Mouse (Mus musculus) right cerebral cortex, postnatal 36 days (tissue): ENCODE results near the gene Pbdc1.
"Not testable (repeated sequence)": the region's sequence is repeated elsewhere in the genome, so short reads cannot be mapped to it uniquely, and the experiment has no call there.

Source experiments
- DNase-seq, 2 experiments: peaks; one replicate each; pipeline ENCODE4 v3.0.0; 2022; ENCODE audit warnings: low spot score in 2 of 2, mixed read lengths in 1 of 2

The Pbdc1 gene

DNA sequence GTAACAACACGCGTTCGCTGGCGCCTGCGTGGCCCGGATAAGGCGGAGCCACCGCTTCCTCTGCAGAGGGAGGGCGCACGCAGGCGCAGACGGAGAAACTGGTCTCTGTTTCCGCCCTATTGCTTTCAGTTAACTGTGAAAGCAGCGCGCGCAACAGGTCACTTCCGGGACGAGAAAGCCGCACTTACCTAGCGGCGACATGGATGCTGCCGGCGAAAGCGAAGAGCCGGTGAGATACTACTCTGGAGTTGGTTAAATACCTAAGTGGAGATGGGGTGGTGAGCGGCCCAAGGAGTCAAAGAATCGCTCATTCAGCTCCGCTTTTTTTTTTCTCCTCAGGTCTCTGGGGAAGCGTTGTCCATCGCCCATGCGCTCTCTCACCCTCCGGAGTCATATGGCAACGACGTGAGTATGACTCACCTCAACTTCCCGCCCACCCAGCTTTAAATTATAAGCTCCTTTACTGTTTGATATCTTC lies at the start of gene Pbdc1:
TSS of gene Pbdc1 (plus strand) at position 142 of the 478 bp plus-strand sequence.
- DNase-seq: peak; percentile 88 to 94

DNA sequence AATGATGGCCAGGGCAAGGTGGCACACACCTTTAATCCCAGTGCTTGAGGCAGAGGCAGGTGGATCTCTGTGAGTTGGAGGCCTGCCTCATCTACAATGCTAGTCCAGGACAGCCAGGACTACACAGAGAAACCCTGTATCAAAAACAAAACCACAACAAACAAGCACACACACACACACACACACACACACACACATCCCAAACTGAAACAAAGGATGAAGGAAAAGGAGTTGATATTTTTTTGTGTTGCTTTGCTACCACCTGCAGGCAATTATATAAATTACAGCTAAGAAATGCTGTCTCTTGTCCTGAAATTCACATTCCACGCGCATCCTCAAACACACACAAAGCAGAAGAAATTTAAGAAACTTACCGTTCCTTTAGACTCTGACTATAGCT lies 41.9 kb upstream of the Pbdc1 start:
- no peak for DNase-seq

DNA sequence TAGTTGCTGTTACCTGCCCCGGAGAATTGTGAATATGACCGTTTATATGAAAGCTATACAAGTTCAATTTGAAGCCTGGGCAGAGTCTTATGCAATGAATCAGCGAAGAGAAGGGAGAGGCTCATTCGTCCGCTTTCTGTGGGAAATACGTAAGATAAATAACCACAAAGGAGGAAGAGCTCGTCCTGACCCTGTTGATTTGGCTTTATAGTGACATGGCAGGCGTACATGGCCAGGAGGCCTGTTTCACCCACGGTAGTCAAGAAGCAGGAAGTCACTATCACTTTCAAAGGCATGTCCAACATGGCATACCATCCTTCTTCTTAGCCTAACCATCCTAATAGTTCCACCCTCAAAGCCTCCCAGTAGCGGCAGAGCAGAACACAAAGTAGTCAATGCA lies 15.3 kb upstream of the Pbdc1 start:
- DNase-seq: no peak

DNA sequence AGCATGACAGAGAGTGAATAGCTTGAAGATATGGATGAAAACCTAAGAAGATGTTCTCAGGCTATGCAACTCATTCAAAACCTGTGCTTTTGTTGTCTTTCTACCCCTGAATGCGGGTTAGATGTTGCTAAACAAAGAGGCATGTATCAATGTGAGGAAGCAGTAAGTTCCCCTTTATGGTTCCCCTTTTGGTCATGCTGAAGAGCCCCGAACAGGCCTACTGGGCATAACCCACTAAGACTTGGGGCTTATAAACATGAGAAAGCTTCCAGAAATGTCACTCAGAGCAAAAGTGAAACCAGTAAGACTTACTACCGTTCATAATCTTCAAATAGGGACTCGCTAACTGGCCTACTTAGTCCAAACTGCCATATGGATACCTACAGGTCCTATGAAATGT lies 14.8 kb upstream of the Pbdc1 start:
- DNase-seq: no peak

DNA sequence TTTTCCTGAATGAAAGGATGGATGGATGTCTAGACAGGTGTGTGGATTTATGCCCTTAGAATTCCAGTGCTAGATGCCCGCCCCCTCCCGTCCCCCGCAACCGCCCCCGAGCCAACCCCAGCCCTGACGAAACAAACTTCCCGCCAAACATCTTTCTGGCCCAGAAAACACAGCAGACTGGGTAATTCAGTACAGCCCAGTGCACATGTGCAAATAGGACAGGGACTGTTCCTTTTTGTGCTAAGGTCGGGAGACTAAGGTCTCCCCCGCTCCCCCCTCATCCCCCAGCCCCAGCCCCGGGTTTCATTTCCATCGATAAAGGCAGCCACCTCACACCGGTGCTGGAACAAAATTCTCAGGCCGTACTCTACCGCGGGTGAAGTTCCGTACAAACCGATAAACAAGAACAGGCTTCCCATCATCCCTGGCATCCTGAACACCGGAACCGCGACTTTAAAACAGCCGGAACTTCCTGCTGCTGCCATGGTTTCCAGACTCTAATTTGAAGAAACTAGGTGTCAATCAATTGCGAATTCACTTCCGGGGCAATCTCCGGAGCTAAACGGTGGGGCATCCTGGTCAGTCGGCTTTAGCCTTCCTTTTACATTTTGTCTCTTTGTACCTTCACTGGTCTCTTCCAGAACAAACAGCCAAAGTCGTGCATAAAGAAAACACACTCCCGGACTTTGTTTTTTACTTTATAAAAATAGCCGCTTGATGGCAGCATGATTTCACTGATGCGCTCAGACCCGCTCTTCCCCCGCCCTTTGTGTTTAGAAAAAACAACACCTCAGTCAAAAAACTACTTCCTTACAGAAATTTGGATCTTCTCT lies 9.7 kb upstream of the Pbdc1 start:
- DNase-seq: peak; percentile 83 to 86

DNA sequence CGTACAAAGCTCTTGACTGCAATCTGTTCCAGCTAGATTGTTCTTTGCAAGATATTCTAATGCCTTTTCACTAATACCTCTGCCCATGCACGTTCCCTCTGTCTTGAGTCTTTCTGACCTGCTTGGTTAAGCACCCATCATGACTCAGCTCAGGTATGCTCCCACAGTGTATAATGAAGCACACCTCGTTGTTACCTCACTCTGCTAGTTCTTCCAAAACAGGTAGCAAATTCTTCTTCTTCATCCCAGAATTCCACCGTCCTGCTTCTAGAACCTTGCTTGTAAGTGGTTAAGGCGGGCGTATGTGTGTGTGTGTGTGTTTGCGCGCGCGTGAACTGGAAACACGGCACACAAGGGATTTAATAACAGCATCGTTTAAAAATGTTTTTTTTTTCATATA lies 405 bp upstream of the Pbdc1 start:
- no peak for DNase-seq

DNA sequence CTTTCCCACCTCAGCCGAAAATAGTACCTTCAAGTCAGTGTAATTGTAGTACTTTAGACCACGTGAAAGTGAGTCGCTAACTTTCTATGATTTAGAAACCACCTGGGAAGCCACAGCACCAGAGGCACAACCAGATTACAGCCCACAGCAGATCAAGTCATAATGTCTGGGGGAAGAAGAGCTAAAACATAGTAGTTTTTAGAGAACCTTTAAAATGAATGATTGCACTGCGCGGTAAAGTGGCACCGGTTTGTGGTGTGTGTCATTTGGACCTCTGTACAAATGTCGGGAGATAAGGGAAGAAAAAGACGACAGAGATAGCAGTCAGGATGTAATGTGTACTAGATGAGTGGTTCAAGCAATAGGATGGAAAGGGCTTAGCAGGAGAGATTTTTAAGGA lies 540 bp downstream of the Pbdc1 start:
- DNase-seq: no peak

DNA sequence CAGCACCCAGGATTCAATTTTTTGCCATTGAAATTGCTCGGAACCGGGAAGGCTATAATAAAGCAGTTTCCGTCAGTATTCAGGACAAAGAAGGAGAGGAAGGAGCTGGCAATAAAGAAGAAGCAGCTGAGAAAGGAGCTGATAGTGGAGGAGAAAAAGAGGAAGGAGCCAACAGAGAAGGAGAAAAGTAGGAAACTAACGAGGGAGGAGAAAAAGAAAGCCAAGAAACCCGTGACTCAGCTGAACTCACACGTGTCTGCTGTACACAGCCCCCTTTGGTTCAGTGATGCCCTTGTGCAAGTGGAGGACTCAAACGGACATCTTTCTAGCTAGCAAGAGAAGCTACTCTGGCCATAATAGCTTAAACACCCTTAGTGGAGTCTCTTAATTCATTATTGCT lies 3.5 kb downstream of the Pbdc1 start:
- not testable (repeated sequence) for DNase-seq

DNA sequence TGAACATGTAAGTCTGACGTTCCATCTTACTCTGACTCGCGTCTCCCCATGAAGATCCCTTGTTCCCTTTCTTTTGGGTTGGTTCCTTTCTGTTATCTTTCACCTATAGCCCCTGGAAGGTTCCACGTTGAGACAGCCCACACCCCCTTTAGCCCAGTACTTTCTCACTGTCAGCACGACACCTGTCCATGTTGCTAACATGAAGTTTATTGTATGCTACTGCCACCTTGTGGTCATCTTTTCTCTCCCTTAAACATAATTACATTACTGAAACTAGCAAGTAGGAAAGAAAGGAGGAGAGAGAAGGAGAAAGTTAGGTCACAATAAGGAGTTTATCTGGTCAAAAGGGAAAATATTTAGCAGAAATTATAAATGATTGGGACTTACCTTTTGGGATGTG lies 24.6 kb downstream of the Pbdc1 start:
- no peak for DNase-seq

DNA sequence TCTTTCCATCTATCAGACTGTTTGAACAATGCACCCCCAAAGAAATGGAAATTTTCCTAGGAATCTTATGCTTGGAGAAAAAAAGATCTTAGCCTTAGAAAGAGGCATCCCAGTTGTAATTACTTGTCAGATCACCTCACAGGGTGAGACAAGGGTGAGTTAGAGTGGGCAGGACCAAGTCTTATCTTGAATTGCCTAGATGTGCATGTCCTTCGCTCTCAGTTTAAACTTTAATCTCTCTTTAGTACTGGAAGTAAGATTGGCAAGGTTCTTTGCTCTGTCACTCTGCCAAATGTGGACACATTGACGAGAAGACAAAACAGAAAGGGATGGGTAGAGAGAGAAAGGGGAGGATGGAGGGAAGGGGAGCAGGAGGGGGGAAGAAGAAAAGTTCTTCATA lies 35.4 kb downstream of the Pbdc1 start:
- no peak for DNase-seq

DNA sequence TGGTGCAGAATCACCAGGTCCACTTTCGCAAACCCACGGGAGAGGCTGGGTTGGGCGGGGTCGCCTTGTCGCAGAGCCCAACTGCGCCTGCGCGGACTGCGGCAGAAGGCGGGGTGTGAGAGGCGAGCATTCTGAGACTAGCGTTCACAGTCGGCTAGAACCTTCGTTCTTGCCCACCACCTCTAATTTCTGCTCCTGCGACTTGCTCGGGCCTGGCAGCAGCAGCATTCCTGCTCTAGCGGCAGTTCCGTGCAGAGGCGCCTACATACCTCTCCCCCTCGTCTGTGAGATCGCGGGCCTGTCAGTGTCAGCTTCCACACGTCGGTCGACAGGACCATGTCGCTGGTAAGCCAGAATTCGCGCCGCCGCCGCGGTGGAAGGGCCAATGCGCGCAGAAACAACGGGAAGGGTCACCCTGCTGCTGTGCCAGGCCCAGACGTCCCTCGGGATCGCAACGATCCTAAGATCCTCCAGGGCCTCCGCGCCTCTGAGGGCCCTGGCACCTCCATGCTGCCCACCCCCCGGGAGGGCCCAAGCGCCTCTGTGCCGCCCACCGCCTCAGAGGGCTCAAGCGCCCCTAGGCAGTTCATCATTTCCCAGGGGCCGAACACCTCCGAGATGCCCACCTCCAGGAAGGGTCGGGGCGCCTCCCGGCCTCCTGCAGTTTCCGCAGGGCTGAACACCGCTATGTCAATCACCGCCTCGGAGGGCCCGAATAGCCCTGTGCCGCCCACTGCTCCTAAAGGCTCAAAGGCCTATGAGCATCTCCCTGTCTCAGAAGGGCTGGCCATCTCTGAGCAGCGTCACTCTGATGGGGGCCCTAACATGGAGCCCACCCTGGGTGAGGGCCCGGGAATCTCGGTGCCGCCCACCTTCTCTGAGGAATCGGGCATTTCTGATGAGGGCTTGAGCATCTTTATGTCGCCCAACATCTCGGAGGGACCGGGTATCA lies 41.0 kb downstream of the Pbdc1 start, which contains the start of gene Magee1:
TSS of gene Magee1 (plus strand) at position 104 of the 952 bp plus-strand sequence.
- peak; percentile 77 for DNase-seq

DNA sequence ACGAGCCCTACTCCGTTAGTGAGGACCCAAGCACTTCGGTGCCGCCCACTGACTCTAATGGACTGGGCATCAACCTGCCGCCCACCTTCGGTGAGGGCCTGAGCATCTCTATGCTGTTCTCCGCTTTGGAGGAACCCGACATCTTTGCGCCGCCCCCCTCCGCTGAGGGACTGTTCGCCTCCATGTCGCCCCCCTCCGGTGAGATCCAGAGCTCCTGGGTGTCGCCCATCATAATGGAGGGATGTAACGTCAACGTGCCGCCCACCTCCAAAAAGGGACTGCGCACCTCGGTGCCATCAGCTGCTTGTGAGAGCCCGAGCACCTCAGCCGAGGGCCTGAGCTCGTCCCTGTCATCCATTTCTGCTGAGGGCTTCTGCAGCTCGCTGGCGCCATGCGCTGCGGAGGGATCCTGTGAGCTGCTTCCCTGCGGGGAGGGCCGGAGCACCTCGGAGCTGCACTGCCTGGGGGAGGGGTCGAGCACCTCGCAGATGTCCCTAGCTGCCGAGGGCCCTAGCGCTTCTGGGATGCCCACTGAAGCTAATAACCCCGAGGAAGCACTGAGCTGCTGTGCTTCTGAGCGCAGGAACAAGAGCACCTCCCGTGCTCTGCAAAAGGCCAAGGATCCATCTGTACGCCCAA lies 41.8 kb downstream of the Pbdc1 start:
- peak; percentile 67 to 78 for DNase-seq

DNA sequence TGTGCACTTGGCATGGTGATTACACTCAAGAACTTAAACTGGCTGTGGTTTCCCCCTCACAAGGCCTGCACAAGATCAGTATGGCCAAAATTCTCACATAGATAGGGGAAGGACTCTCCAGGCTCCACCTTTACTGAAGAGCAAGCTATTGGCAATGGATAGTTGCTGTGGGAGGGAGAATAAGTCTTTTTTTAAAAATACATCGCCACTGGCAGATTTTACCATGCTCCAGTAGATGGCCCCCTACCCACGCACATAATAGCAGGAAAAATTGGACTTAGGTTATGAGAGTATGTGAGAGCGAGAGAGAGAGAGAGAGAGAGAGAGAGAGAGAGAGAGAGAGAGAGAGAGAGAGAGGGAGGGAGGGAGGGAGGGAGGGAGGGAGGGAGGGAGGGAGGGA lies 45.3 kb downstream of the Pbdc1 start:
- DNase-seq: no peak

DNA sequence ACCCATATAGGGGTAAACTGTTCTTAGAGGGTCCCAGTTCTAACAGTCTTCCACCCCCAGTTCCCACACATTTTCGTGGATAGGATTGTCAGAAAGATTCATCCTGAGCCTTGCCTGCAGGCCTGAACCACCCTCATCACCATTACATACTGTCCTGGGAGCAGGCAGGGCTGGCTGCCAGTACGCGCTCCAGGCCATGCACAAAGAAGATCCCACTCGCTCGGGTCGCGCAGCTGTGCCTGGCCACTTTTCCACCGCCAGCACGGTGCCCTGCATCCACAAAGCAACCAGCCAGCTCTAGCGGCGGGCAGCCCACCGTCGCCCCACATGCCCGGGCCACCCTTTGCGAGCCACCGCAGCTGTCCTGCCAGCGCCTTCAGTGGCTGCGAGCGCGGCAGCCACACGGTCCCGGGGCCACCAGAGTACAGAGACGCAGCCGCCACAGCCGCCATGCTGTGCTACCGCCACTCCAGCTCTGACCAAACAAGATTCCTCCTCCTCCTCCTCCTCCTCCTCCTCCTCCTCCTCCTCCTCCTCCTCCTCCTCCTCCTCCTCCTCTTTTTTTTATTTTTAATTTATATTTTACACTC lies 72.4 kb downstream of the Pbdc1 start:
- no peak for DNase-seq

DNA sequence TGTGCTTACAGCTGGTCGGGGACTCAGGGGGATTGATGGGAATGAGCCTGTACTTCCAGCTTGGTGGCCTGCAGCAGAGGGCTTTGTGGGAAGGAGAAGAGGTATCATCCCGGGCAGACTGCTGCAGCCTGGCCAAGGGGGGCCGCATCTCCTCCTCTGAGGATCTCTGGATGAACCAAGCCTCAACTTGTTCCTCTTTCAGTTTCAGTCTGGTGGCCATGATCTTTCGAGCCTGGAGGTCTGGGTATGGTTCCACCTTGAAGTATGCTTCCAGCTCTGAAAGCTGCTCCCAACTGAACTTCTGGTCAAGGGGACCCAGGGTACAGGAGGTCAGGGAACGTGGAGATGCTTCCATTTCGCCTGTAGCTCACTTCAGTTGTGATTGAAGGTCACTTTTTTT lies 85.5 kb downstream of the Pbdc1 start:
- not testable (repeated sequence) for DNase-seq
